Mouse (Mus musculus) ES-E14 (cell line): ENCODE data around the gene Ppp2r2c.

ENCODE experiments used
- MAFK ChIP-seq: IDR thresholded peaks from 2 replicates; pipeline ENCODE4 v1.6.1; 2014; ENCODE audit warnings: mild to moderate bottlenecking, low read depth, low read length, inconsistent platforms; ENCODE audit not compliant: insufficient read depth
- ZC3H11A ChIP-seq: IDR thresholded peaks from 2 replicates; pipeline ENCODE4 v1.6.1; 2012; ENCODE audit warnings: low read depth, mild to moderate bottlenecking, inconsistent platforms, low read length, borderline replicate concordance
- ZNF384 ChIP-seq: IDR thresholded peaks from 2 replicates; pipeline ENCODE4 v1.6.1; 2012; ENCODE audit warnings: low read depth, low read length, inconsistent platforms

DNA sequence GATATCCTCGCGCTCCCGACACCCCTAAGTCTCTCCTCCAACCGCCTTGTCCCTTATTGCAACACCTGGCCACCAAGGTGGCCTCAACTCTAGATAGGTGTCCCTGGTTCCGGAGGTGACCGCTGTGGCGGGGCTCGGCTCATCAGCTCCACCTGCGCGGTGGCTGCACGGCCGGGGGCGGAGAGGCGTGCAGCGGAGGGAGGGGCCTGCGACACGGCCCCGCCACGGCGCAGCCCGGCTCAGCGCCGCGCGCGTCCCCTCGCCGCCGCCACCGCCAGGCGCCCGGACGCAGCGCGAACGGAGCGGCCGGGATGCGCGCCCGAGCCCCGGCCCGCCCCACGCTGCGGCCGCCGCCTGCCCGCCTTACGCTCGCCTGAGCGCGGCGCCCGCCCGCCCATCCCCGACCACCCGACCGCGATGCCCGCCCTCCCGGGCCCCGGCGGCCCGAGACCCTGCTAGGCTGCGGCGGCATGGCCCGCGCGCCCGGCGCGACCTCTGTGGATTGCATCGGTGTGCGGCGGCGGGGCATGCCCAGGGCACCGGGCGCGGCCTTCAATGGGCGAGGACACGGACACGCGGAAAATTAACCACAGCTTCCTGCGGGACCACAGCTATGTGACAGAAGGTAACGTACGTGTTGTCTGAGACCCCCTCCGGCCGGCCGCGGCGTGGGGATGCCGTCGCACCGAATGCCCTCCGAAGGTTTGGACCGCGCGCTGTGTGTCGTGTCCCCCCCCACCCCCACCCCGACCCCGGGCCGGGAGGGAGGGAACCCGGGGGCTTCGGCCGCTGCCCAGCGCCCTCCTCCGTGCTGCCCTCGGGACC, at the start of gene Ppp2r2c:
- TF ChIP-seq MAFK (no peak), ZC3H11A (no peak), ZNF384 (no peak)
